ENCODE assay signal across 10 mouse cellular contexts in genomic region chr16:90622677-90623225, GRCm38 (mm10).
DNase-seq lines count a peak whose midpoint lies in the region; ATAC-seq and TF ChIP-seq lines count a peak whose summit lies in the region.
"Had no signal": no experiment of that assay in that cellular context is flagged by ENCODE, and none has a peak within 500 bp of the region (broad histone marks: within the 10 kb centered on the region; RNA-seq: fewer than 3 reads in every experiment).

No protein-coding gene starts in this region.

- no peak overlapping the region for H3K9ac ChIP-seq in hindbrain, embryonic 15.5 days
- no peak overlapping the region for H3K9ac ChIP-seq in hindbrain, embryonic 14.5 days
- no peak overlapping the region for H3K9ac ChIP-seq in neural tube, embryonic 12.5 days
- no peak overlapping the region for H3K9ac ChIP-seq in intestine, postnatal 0 days (ENCODE audit: low read depth, low read length)

- no peaks in the 10 kb centered on the region for H3K36me3 ChIP-seq in hindbrain, embryonic 15.5 days
- no peaks in the 10 kb centered on the region for H3K36me3 ChIP-seq in hindbrain, embryonic 14.5 days (replicated peaks; ENCODE audit: control insufficient read depth, insufficient read depth)
- no peaks in the 10 kb centered on the region for H3K36me3 ChIP-seq in neural tube, embryonic 12.5 days
- no peaks in the 10 kb centered on the region for H3K36me3 ChIP-seq in intestine, postnatal 0 days (ENCODE audit: control insufficient read depth, insufficient read depth)

- H3K9me3 ChIP-seq in hindbrain, embryonic 15.5 days, result no peaks in the 10 kb centered on the region
- no peaks in the 10 kb centered on the region for H3K9me3 ChIP-seq in hindbrain, embryonic 14.5 days (ENCODE audit: control insufficient read depth, low read length)
- no peaks in the 10 kb centered on the region for H3K9me3 ChIP-seq in neural tube, embryonic 12.5 days
- H3K9me3 ChIP-seq in intestine, postnatal 0 days (ENCODE audit: control insufficient read depth), result no peaks in the 10 kb centered on the region

- H3K27me3 ChIP-seq in hindbrain, embryonic 15.5 days, result no peaks in the 10 kb centered on the region
- no peaks in the 10 kb centered on the region for H3K27me3 ChIP-seq in hindbrain, embryonic 14.5 days (ENCODE audit: control insufficient read depth, insufficient read depth, low read length)
- H3K27me3 ChIP-seq in neural tube, embryonic 12.5 days (replicated peaks), result 0 out of 2 replicates have a peak, but pooled peaks cover 4% of the 10 kb centered on the region
- no peaks in the 10 kb centered on the region for H3K27me3 ChIP-seq in intestine, postnatal 0 days (replicated peaks; ENCODE audit: control insufficient read depth, insufficient read depth, low read length)

- no peak overlapping the region for H3K4me2 ChIP-seq in hindbrain, embryonic 15.5 days
- H3K4me2 ChIP-seq in hindbrain, embryonic 14.5 days (replicated peaks), result no peak overlapping the region
- H3K4me2 ChIP-seq in neural tube, embryonic 12.5 days (replicated peaks), result peak overlapping the region; percentile 18; the same call in 1 of the 2 replicates
- H3K4me2 ChIP-seq in intestine, postnatal 0 days (replicated peaks; ENCODE audit: low read depth), result no peak overlapping the region

- 0 out of 2 replicates have a peak overlapping the region, but pooled peaks have one; percentile 9 for H3K27ac ChIP-seq in hindbrain, embryonic 15.5 days (replicated peaks)
- H3K27ac ChIP-seq in hindbrain, embryonic 14.5 days, result no peak overlapping the region
- no peak overlapping the region for H3K27ac ChIP-seq in neural tube, embryonic 12.5 days
- no peak overlapping the region for H3K27ac ChIP-seq in intestine, postnatal 0 days (ENCODE audit: low read depth, low read length)

- H3K4me1 ChIP-seq in hindbrain, embryonic 15.5 days (replicated peaks), result peaks cover 35% of the 10 kb centered on the region
- H3K4me1 ChIP-seq in hindbrain, embryonic 14.5 days (replicated peaks; ENCODE audit: control insufficient read depth, insufficient read depth, low read length), result peaks cover 27% of the 10 kb centered on the region
- peaks cover 40% of the 10 kb centered on the region for H3K4me1 ChIP-seq in neural tube, embryonic 12.5 days
- H3K4me1 ChIP-seq in intestine, postnatal 0 days (replicated peaks; ENCODE audit: control insufficient read depth, insufficient read depth, low read length), result no peaks in the 10 kb centered on the region

- H3K4me3 ChIP-seq in hindbrain, embryonic 15.5 days, result no peak overlapping the region
- no peak overlapping the region for H3K4me3 ChIP-seq in hindbrain, embryonic 14.5 days (replicated peaks; ENCODE audit: low read length)
- no peak overlapping the region for H3K4me3 ChIP-seq in neural tube, embryonic 12.5 days
- no peak overlapping the region for H3K4me3 ChIP-seq in intestine, postnatal 0 days (ENCODE audit: low read depth, low read length)

- WGBS in hindbrain, embryonic 15.5 days, result 60% methylated on average over 8 of the region's 8 CpGs
- WGBS in hindbrain, embryonic 14.5 days, result 70% methylated on average over 8 of the region's 8 CpGs
- 83% methylated on average over 8 of the region's 8 CpGs for WGBS in neural tube, embryonic 12.5 days
- WGBS in intestine, postnatal 0 days, result 86% methylated on average over 8 of the region's 8 CpGs

- no peak for ATAC-seq in hindbrain, embryonic 15.5 days (ENCODE audit: low FRiP score, low read depth)
- ATAC-seq in hindbrain, embryonic 14.5 days (ENCODE audit: low FRiP score), result no peak
- ATAC-seq in neural tube, embryonic 12.5 days (ENCODE audit: low FRiP score, low read depth), result 0 out of 2 replicates have a peak, but pooled peaks have one; percentile 19
- no peak for ATAC-seq in intestine, postnatal 0 days

- TF ChIP-seq CTCF in intestine, postnatal 0 days (IDR thresholded peaks at IDR 0.05; ENCODE audit: low read depth), result no peak

- DNase-seq in hindbrain, embryonic 14.5 days (ENCODE audit: low spot score), result no peak
- no peak for DNase-seq in neural tube, embryonic 10.5 days (ENCODE audit: extremely low spot score, low spot score)
- peak; percentile 50 for DNase-seq in kidney, postnatal 10 days
- peak; percentile 55 for DNase-seq in retina, postnatal 1 day
- no peak for DNase-seq in thymus, postnatal 0 days (ENCODE audit: low spot score)
- DNase-seq: heart, adult 18-20 months; liver had no signal

Comparison
In these comparisons a context has a peak if more than half of its experiments do, and no peak if none do; other contexts are left out.
1. DNase-seq: peak in kidney, postnatal 10 days (single experiment) and retina, postnatal 1 day (single experiment); none in hindbrain, embryonic 14.5 days (single experiment), neural tube, embryonic 10.5 days (single experiment) and thymus, postnatal 0 days (single experiment).